Mouse (Mus musculus) macrophage (primary cell): ENCODE results near the gene Txnrd2. TPM values are rescaled to one million over a fixed set of nuclear protein-coding genes. Genes with fewer than 3 reads are reported as not detected.

Experiments
- H3K27ac ChIP-seq: fragments of 350-480 bp; formaldehyde crosslinking; 2 replicates; pipeline ENCODE4 v1.9.0; 2021
- H3K36me3 ChIP-seq: fragments of 350-480 bp; formaldehyde crosslinking; 2 replicates; pipeline ENCODE4 v1.9.0; 2021; ENCODE audit errors: inconsistent target
- H3K4me3 ChIP-seq: fragments of 350-480 bp; formaldehyde crosslinking; 2 replicates; pipeline ENCODE4 v1.9.0; 2021; ENCODE audit errors: inconsistent target
- H3K79me2 ChIP-seq: fragments of 350-480 bp; formaldehyde crosslinking; 2 replicates; pipeline ENCODE4 v1.9.0; 2021; ENCODE audit errors: inconsistent target
- WGBS: methylation state at CpG from one replicate; pipeline ENCODE4 v1.1.7; 2026; ENCODE audit warnings: inconsistent platforms; ENCODE audit not compliant: missing documents; 5-methylcytosine and 5-hydroxymethylcytosine counted together
- polyA plus RNA-seq: library from polyadenylated mRNA; stranded (reverse); fragments of 250-400 nt; gene quantifications from 3 replicates; pipeline ENCODE4 v1.2.4, GENCODE M21; 2018; ENCODE audit warnings: inconsistent platforms

Txnrd2 gene
- polyA plus RNA-seq, 1 experiment from 2014 or later, result 10.3 TPM

GRCm38 (mm10) chr16:18418756-18419602, 7.2 kb upstream of the Txnrd2 start:
- Histone ChIP-seq H3K27ac (peak overlapping the region; percentile 60), H3K36me3 (peaks cover 7% of the 10 kb centered on the region), H3K4me3 (no peak overlapping the region), H3K79me2 (peaks cover 82% of the 10 kb centered on the region)
- 74% methylated on average over 4 of the region's 4 CpGs for WGBS

GRCm38 (mm10) chr16:18419603-18420026, 6.6 kb upstream of the Txnrd2 start:
- Histone ChIP-seq H3K36me3 (peaks cover 7% of the 10 kb centered on the region), H3K27ac (peak overlapping the region; percentile 60), H3K79me2 (peaks cover 82% of the 10 kb centered on the region), H3K4me3 (no peak overlapping the region)
- no CpG with 5 or more reads among the region's 1 CpGs for WGBS

- H3K36me3 ChIP-seq, result peaks cover 7% of the 10 kb centered on the region
Observed at GRCm38 (mm10) chr16:18420571-18420970, 5.6 kb upstream of the Txnrd2 start.

DNA sequence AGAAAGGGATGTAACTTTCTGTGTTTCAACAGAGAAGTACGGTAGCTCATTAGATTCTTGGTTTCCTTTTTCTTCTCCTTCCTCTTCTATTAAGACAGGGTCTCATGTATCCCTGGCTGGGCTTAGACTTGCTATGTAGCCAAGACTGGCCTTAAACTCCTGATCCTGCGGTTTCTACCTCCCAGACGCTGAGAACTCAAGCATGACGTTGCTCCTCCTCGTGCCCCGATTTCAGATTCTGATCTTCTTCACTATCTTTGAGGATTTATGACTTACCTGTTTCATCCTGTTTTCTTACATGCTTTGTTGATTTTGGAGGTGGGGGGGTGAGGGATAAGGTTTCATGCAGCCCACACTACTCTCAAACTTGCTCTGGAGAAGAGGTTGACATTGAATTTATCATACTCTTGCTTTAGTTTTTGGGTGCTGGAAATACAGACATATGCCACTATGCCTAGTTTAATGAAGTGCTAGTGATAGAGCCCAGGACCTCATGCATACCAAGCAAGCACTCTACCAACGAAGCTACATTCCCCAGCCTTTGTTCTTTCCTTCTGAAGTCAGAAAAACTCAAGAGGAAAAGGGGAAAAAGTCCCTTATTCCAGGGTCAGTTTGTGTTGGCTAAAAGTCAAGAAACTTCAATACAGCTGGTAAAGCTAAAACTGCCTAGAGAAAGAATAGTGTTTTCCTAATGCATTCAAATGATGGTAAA, 2.8 kb upstream of the Txnrd2 start:
- H3K27ac ChIP-seq, result no peak overlapping the region
- H3K4me3 ChIP-seq, result no peak overlapping the region
- 79% methylated on average over 7 of the region's 7 CpGs for WGBS
- H3K36me3 ChIP-seq, result peaks cover 7% of the 10 kb centered on the region
- H3K79me2 ChIP-seq, result peaks cover 75% of the 10 kb centered on the region

More at GRCm38 (mm10) chr16:18420571-18420970, 5.6 kb upstream of the Txnrd2 start:
- Histone ChIP-seq H3K79me2 (peaks cover 82% of the 10 kb centered on the region), H3K27ac (no peak overlapping the region), H3K4me3 (no peak overlapping the region)
- 92% methylated on average over 3 of the region's 3 CpGs for WGBS

DNA sequence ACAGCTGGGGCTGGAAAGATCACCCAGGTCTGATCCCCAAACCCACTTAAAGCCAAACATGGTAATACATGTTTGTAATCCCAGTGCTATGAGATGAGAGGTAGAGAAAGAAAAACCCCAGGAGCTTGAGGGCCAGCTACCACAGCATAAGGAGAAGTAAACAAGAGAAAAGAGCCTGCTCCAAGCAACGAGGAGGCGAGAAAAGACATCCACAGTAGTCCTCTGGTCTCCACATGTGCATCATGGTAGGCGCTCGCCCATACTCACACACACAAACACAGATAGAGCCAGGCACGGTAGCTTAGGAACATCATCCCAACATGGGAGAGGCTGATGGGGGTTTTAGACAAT, 2.3 kb upstream of the Txnrd2 start:
- no peak overlapping the region for H3K4me3 ChIP-seq
- peaks cover 7% of the 10 kb centered on the region for H3K36me3 ChIP-seq
- WGBS, result 100% methylated on average over 3 of the region's 5 CpGs
- peaks cover 70% of the 10 kb centered on the region for H3K79me2 ChIP-seq
- H3K27ac ChIP-seq, result no peak overlapping the region

- peaks cover 68% of the 10 kb centered on the region for H3K79me2 ChIP-seq
- peak overlapping the region; percentile 68; the same call in 1 of the 2 replicates for H3K27ac ChIP-seq
- H3K4me3 ChIP-seq, result no peak overlapping the region
- 68% methylated on average over 11 of the region's 11 CpGs for WGBS
- peaks cover 7% of the 10 kb centered on the region for H3K36me3 ChIP-seq
Observed at GRCm38 (mm10) chr16:18424364-18425045, 1.7 kb upstream of the Txnrd2 start.

- H3K4me3 ChIP-seq, result peak overlapping the region; percentile 85
- peak overlapping the region; percentile 68 for H3K27ac ChIP-seq
- WGBS, result 17% methylated on average over 10 of the region's 10 CpGs
- peaks cover 7% of the 10 kb centered on the region for H3K36me3 ChIP-seq
- H3K79me2 ChIP-seq, result peaks cover 61% of the 10 kb centered on the region
Observed at GRCm38 (mm10) chr16:18425475-18426214, 539 bp upstream of the Txnrd2 start.

DNA sequence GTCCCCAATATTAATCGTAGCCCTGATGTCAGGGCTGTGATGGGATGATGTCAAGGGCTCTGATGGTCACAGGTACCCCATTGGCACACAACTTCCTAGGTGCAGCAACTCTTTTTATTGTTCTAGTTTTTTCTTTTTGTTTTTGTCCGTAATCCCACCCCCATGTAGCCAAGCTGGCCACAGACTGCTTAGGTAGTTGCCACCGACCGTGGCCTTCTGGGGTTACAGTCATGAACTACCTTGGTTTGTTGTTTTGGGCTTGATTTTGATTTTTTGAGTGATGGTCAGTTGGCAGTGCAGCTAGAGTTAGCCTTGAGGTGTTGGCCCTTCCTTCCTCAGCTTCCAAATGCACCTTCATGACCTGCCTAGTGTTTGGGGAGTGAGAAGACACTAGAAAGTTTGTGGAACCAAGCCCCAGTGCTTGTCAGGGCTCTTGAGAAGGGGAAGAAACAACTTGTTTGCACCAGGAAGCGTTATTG, 657 bp downstream of the Txnrd2 start, which contains the start of gene Comt:
TSS of gene Comt (minus strand) at position 51 of the 479 bp plus-strand sequence.
- Histone ChIP-seq H3K36me3 (peaks cover under 1% of the 10 kb centered on the region), H3K4me3 (peak within 1 kb of the TSS; percentile 85), H3K27ac (peak within 1 kb of the TSS; percentile 68), H3K79me2 (peaks cover 49% of the 10 kb centered on the region)
- WGBS, result 51% methylated on average over 5 of the region's 5 CpGs

GRCm38 (mm10) chr16:18428011-18428515, 1.9 kb downstream of the Txnrd2 start:
- H3K4me3 ChIP-seq, result no peak overlapping the region
- H3K36me3 ChIP-seq, result no peaks in the 10 kb centered on the region
- no peak overlapping the region for H3K27ac ChIP-seq
- 98% methylated on average over 5 of the region's 5 CpGs for WGBS
- H3K79me2 ChIP-seq, result peaks cover 39% of the 10 kb centered on the region

DNA sequence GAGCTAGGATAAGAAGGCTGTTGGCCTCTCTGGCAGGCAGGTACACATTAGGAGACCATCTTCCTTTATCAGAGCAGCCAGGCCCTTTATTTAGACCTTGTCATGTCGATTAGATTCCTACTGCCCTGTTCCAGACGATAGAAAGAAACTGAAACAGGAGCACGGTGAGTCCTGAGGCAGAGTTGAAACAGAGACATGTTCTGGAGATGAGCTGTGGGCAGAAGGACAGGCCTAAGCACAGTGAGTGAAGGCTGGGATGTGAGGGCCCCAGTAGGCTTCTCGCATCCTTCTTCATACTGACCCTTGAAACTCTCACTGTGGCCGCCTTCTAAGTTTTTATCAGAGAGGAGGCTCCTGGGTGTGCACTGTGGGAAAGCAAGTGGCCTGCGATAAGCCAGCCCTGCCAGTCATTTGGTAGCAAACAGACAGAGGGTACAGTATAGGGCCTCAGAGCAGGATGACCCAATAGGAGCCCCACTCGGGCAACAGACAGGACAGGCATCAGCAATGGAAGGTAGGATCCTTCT, 2.4 kb downstream of the Txnrd2 start:
- peaks cover 34% of the 10 kb centered on the region for H3K79me2 ChIP-seq
- WGBS, result 95% methylated on average over 7 of the region's 7 CpGs
- H3K36me3 ChIP-seq, result no peaks in the 10 kb centered on the region
- H3K4me3 ChIP-seq, result no peak overlapping the region
- no peak overlapping the region for H3K27ac ChIP-seq

GRCm38 (mm10) chr16:18429641-18430040, 3.5 kb downstream of the Txnrd2 start:
- Histone ChIP-seq H3K79me2 (peaks cover 24% of the 10 kb centered on the region), H3K27ac (no peak overlapping the region), H3K4me3 (no peak overlapping the region), H3K36me3 (no peaks in the 10 kb centered on the region)
- WGBS, result 87% methylated on average over 6 of the region's 8 CpGs

DNA sequence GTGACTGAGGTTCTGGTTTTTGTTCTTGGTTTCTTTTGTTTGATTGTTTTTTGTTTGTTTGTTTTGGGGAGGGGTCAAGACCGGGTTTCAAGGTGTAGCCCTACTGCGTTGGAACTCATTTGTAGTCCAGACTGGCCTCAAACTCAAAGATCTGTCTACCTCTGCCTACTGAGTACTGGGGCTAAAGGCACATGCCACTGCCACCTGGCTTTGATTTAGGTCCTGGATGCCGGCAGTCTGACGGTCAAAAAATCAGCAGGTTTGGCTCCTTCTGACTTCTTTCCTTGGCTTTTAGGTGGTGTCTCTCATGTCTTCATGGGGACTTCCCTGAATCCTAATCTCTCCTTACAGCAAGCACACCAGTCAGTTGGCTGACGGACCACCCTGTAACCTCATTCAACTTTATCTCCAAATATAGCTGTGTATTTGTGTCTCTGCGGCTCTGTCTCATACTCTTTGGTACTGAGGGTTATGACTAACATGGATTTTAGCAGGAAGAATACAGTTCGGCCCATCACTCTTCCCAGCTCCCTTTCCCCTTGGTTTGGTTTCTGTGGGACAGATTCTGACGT, 4.5 kb downstream of the Txnrd2 start:
- Histone ChIP-seq H3K4me3 (no peak overlapping the region), H3K27ac (no peak overlapping the region), H3K79me2 (peaks cover 13% of the 10 kb centered on the region), H3K36me3 (no peaks in the 10 kb centered on the region)
- WGBS, result 94% methylated on average over 8 of the region's 8 CpGs

DNA sequence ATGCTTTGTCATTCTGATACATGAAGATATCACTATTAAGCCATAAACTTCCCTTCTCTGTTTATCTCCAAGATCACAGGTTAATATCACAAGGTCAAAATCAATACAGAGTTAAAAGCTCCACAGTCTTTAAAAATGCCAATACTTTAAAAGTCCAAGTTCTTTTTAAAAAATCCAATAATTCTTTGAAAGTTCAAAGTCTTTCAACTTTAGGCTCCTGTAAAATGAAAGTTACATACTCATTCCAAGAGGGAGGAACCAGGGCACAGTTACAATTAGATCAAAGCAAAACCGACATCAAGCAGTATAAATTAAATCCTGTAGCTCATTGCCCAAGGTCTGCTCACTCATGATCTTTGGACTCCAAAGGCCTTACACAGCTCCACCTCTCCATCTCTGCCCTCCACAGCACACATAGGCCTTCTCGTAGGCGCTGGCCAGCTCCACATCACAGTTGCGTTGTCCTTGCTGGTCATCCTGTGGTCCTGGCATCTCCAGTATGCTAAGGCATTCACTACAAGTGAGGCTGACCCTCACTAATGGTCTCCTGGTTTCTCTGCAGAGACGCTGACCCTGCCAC, 7.2 kb downstream of the Txnrd2 start:
- Histone ChIP-seq H3K79me2 (no peaks in the 10 kb centered on the region; the same call in 1 of the 2 replicates), H3K36me3 (peaks cover 18% of the 10 kb centered on the region), H3K27ac (no peak overlapping the region), H3K4me3 (no peak overlapping the region)
- 96% methylated on average over 5 of the region's 5 CpGs for WGBS
